Mouse (Mus musculus) forebrain, postnatal 0 days (tissue): Measurements from ENCODE around the gene Ambra1. TPM values are rescaled to one million over a fixed set of nuclear protein-coding genes. Genes with fewer than 3 reads are reported as not detected.

Source experiments
- ATAC-seq: fragments of 200-750 bp; cut with Nextera tagmentation; 2 replicates; pipeline ENCODE4 v1.8.0; 2017; ENCODE audit warnings: mild to moderate bottlenecking, moderate library complexity
- DNase-seq: peaks from one replicate; pipeline ENCODE4 v3.0.0-alpha.2; 2015
- H3K27ac ChIP-seq: fragments of 300-500 bp; sonication (generic); 2 replicates; pipeline ENCODE4 v1.5.1; 2014; ENCODE audit warnings: low read depth, mild to moderate bottlenecking, antibody characterized with exemption, low read length, moderate library complexity, mixed read lengths
- H3K27me3 ChIP-seq: fragments of 300-500 bp; sonication (generic); 2 replicates; pipeline ENCODE4 v1.6.1; 2014; ENCODE audit warnings: mild to moderate bottlenecking, low read length, mixed read lengths; ENCODE audit not compliant: insufficient read depth
- H3K36me3 ChIP-seq: fragments of 300-500 bp; sonication (generic); 2 replicates; pipeline ENCODE4 v1.6.1; 2014; ENCODE audit warnings: mild to moderate bottlenecking, moderate library complexity; ENCODE audit not compliant: insufficient read depth
- H3K4me1 ChIP-seq: fragments of 300-500 bp; sonication (generic); 2 replicates; pipeline ENCODE4 v1.6.1; 2014; ENCODE audit warnings: antibody characterized with exemption; ENCODE audit not compliant: insufficient read depth
- H3K4me2 ChIP-seq: fragments of 300-500 bp; sonication (generic); 2 replicates; pipeline ENCODE4 v1.6.1; 2014; ENCODE audit warnings: low read depth, mild to moderate bottlenecking, moderate library complexity
- H3K4me3 ChIP-seq: fragments of 300-500 bp; sonication (generic); 2 replicates; pipeline ENCODE4 v1.5.1; 2014; ENCODE audit warnings: low read depth, low read length, mixed read lengths
- H3K9ac ChIP-seq: fragments of 300-500 bp; sonication (generic); 2 replicates; pipeline ENCODE4 v1.6.1; 2014; ENCODE audit warnings: mild to moderate bottlenecking
- H3K9me3 ChIP-seq: fragments of 300-500 bp; sonication (generic); 2 replicates; pipeline ENCODE4 v1.6.1; 2016; ENCODE audit warnings: low read length
- CTCF ChIP-seq: sonication (generic); IDR thresholded peaks from 2 replicates; pipeline ENCODE4 v1.5.1; 2016; ENCODE audit warnings: antibody characterized with exemption, control low read depth, low read depth
- WGBS: fragments of 180-500 bp; shearing (Covaris S2); extraction: QIAGEN DNeasy Blood & Tissue Kit; methylation state at CpG from one replicate; pipeline ENCODE4 v1.1.7; 2014; 5-methylcytosine and 5-hydroxymethylcytosine counted together
- polyA plus RNA-seq: library from polyadenylated mRNA; unstranded; fragments of >200 nt; fragmentation: Nextera tagmentation; extraction: Ambion mirVana; gene quantifications from 2 replicates; pipeline ENCODE4 v1.2.1, GENCODE M21; 2015
- total RNA-seq: library from RNA; depleted of rRNA; stranded (reverse); fragments of >200 nt; gene quantifications from 2 replicates; pipeline ENCODE4 v1.2.3, GENCODE M21; 2014

Gene Ambra1
- total and polyA plus RNA-seq, 2 experiments from 2014 or later, result 17.0 to 47.2 TPM

GRCm38 (mm10) chr2:91791621-91792020, 61.7 kb downstream of the Ambra1 start:
- no peak overlapping the region for H3K4me3 ChIP-seq
- H3K9ac ChIP-seq, result no peak overlapping the region
- no peak overlapping the region for H3K4me2 ChIP-seq
- DNase-seq (no peak), ATAC-seq (no peak)
- 0 out of 2 replicates have a peak, but pooled peaks cover 4% of the 10 kb centered on the region for H3K4me1 ChIP-seq
- no peak overlapping the region for H3K27ac ChIP-seq
- 54% methylated on average over 2 of the region's 2 CpGs for whole genome bisulfite sequencing
- no peak for TF ChIP-seq CTCF
- H3K36me3 ChIP-seq, result no peaks in the 10 kb centered on the region
- H3K27me3 ChIP-seq, result no peaks in the 10 kb centered on the region
- H3K9me3 ChIP-seq, result no peaks in the 10 kb centered on the region

GRCm38 (mm10) chr2:91792346-91792745, 62.4 kb downstream of the Ambra1 start:
- 78% methylated on average over 1 of the region's 1 CpGs for WGBS
- H3K4me1 ChIP-seq, result 0 out of 2 replicates have a peak, but pooled peaks cover 4% of the 10 kb centered on the region
- H3K27ac ChIP-seq, result no peak overlapping the region
- no peak overlapping the region for H3K4me2 ChIP-seq
- TF ChIP-seq CTCF, result no peak
- H3K9me3 ChIP-seq, result no peaks in the 10 kb centered on the region
- no peak overlapping the region for H3K4me3 ChIP-seq
- no peak overlapping the region for H3K9ac ChIP-seq
- H3K27me3 ChIP-seq, result no peaks in the 10 kb centered on the region
- DNase-seq (no peak), ATAC-seq (no peak)
- H3K36me3 ChIP-seq, result no peaks in the 10 kb centered on the region

GRCm38 (mm10) chr2:91794466-91794865, 64.5 kb downstream of the Ambra1 start:
- 53% methylated on average over 2 of the region's 2 CpGs for WGBS
- Histone ChIP-seq H3K27ac (no peak overlapping the region), H3K9ac (no peak overlapping the region), H3K27me3 (no peaks in the 10 kb centered on the region), H3K9me3 (no peaks in the 10 kb centered on the region), H3K36me3 (no peaks in the 10 kb centered on the region), H3K4me2 (no peak overlapping the region), H3K4me1 (0 out of 2 replicates have a peak, but pooled peaks cover 4% of the 10 kb centered on the region), H3K4me3 (no peak overlapping the region)
- no peak for TF ChIP-seq CTCF
- ATAC-seq (no peak), DNase-seq (peak; percentile 5)

GRCm38 (mm10) chr2:91795091-91795490, 65.2 kb downstream of the Ambra1 start:
- no peak overlapping the region for H3K4me3 ChIP-seq
- H3K4me2 ChIP-seq, result no peak overlapping the region
- 84% methylated on average over 3 of the region's 3 CpGs for WGBS
- ATAC-seq (no peak), DNase-seq (no peak)
- no peaks in the 10 kb centered on the region for H3K36me3 ChIP-seq
- H3K9me3 ChIP-seq, result no peaks in the 10 kb centered on the region
- no peak overlapping the region for H3K27ac ChIP-seq
- no peak overlapping the region for H3K9ac ChIP-seq
- H3K4me1 ChIP-seq, result 0 out of 2 replicates have a peak, but pooled peaks cover 4% of the 10 kb centered on the region
- TF ChIP-seq CTCF, result no peak
- H3K27me3 ChIP-seq, result no peaks in the 10 kb centered on the region

GRCm38 (mm10) chr2:91811433-91811832, 81.5 kb downstream of the Ambra1 start:
- Histone ChIP-seq H3K9ac (no peak overlapping the region), H3K9me3 (no peaks in the 10 kb centered on the region), H3K27me3 (no peaks in the 10 kb centered on the region), H3K4me2 (no peak overlapping the region), H3K27ac (no peak overlapping the region), H3K4me3 (no peak overlapping the region), H3K4me1 (no peaks in the 10 kb centered on the region), H3K36me3 (peaks cover 6% of the 10 kb centered on the region; the same call in 1 of the 2 replicates)
- 95% methylated on average over 6 of the region's 6 CpGs for WGBS
- ATAC-seq, result no peak
- TF ChIP-seq CTCF, result no peak
- DNase-seq, result no peak

- no peak for ATAC-seq
- Histone ChIP-seq H3K36me3 (no peaks in the 10 kb centered on the region), H3K4me3 (no peak overlapping the region), H3K27ac (no peak overlapping the region), H3K4me2 (no peak overlapping the region), H3K9ac (no peak overlapping the region), H3K27me3 (no peaks in the 10 kb centered on the region), H3K9me3 (no peaks in the 10 kb centered on the region), H3K4me1 (no peaks in the 10 kb centered on the region)
- no peak for TF ChIP-seq CTCF
- no peak for DNase-seq
Measured at GRCm38 (mm10) chr2:91816741-91817140, 86.8 kb downstream of the Ambra1 start.

GRCm38 (mm10) chr2:91832227-91832626, 102.3 kb downstream of the Ambra1 start:
- no peak overlapping the region for H3K4me2 ChIP-seq
- H3K27me3 ChIP-seq, result no peaks in the 10 kb centered on the region
- no peak for DNase-seq
- H3K9ac ChIP-seq, result no peak overlapping the region
- no peaks in the 10 kb centered on the region; the same call in 1 of the 2 replicates for H3K36me3 ChIP-seq
- no peak overlapping the region for H3K4me3 ChIP-seq
- no peaks in the 10 kb centered on the region for H3K9me3 ChIP-seq
- no peak overlapping the region for H3K27ac ChIP-seq
- H3K4me1 ChIP-seq, result no peaks in the 10 kb centered on the region
- ATAC-seq, result no peak
- TF ChIP-seq CTCF, result no peak
